Mouse (Mus musculus): ENCODE results near the gene Syngr4. TPM values are rescaled to one million over a fixed set of nuclear protein-coding genes. Genes with fewer than 3 reads are reported as not detected.

Gene Syngr4
- polyA plus RNA-seq, 1 experiment from 2014 or later, result 1.3 TPM

DNA sequence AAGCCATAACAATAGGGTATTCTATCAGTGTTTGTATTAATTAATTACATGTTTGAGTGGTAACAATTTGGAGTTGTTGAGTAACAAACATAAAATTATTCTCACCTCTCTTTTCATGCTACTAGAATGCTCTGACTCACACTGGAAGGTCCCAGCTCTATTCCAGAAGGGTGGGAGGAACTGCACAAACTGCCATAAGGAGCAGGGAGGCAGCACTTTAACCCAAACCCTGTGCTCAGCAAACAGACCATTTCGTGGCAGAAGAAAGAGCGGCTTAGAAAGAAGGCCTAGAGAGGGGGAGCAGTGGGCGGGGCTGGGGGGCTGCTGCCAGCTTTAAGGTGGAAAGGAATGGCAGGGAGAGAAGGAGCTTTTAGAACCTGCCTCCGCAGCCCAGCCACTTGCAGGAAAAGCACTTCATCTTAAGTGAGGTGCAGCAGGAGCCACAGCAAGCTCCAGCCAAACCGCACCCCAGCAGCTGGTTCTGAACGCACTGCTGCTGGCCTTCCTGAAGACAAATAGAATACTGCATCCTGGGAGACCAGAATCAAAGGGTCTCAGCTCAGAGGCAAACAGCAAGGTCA is 48.0 kb downstream of the Syngr4 start:
- Histone ChIP-seq H3K36me3 (ENCODE audit: control insufficient read depth, insufficient read depth, low read length) (no peaks in the 10 kb centered on the region), H3K27ac (ENCODE audit: low read depth, low read length) (no peak overlapping the region), H3K4me2 (no peak overlapping the region), H3K27me3 (ENCODE audit: control insufficient read depth, insufficient read depth, low read length) (peaks cover 14% of the 10 kb centered on the region), H3K4me1 (ENCODE audit: control insufficient read depth, insufficient read depth, low read length) (no peaks in the 10 kb centered on the region), H3K9me3 (replicated peaks; ENCODE audit: control insufficient read depth, low read length) (no peaks in the 10 kb centered on the region), H3K4me3 (ENCODE audit: low read depth, low read length) (no peak overlapping the region), H3K9ac (ENCODE audit: low read depth, low read length) (no peak overlapping the region)
- WGBS (ENCODE audit: insufficient replicate concordance), result 20% methylated on average over 6 of the region's 6 CpGs
- ATAC-seq (replicated peaks; ENCODE audit: insufficient number of reproducible peaks, low FRiP score, low TSS enrichment), result no peak

DNA sequence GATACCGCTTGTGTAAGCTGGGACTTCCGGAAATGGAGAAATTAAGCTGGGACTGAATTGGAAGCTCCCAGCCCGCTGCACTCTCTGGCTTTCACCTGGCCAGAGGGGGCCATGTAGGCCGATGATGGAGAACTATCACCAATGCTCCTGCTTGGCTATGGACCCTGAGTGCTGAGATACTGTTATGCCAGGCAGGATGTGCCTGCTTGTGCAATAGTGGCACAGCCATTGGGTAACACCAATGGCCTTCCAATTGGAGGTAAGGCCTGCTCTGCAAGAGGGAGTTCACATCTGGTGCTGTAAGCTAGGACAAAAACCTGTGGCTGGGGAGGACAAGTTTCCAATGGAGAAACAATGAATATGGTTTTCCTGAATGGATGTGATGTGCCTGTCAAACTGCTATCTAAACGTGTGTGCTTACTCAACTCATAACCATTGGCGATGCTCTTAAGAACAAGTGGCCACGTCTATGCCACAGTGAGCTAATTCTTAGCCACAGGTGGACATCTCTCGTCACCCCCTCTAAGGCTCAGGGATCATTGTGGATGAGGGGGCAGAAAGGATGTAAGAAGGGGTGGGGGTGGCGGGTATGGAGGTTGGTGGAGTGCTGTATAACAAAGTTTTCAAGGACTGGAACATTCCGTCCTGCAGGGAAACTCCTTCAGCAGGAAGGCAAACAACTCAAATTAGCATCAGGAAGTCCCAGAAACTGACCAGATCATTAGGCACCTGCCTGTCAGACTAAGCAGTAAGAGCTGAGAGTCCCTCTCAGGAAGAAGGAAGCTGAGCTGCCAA is 53.4 kb downstream of the Syngr4 start:
- Histone ChIP-seq H3K4me1 (ENCODE audit: control insufficient read depth, insufficient read depth, low read length) (no peaks in the 10 kb centered on the region), H3K9ac (ENCODE audit: low read depth, low read length) (no peak overlapping the region), H3K27ac (ENCODE audit: low read depth, low read length) (no peak overlapping the region), H3K27me3 (ENCODE audit: control insufficient read depth, insufficient read depth, low read length) (peaks cover 24% of the 10 kb centered on the region), H3K36me3 (ENCODE audit: control insufficient read depth, insufficient read depth, low read length) (no peaks in the 10 kb centered on the region), H3K4me3 (ENCODE audit: low read depth, low read length) (no peak overlapping the region), H3K9me3 (replicated peaks; ENCODE audit: control insufficient read depth, low read length) (no peaks in the 10 kb centered on the region), H3K4me2 (no peak overlapping the region)
- no peak for ATAC-seq (replicated peaks; ENCODE audit: insufficient number of reproducible peaks, low FRiP score, low TSS enrichment)
- 77% methylated on average over 10 of the region's 10 CpGs for WGBS (ENCODE audit: insufficient replicate concordance)

Other genes starting within 250 kb of the Syngr4 start
- gene Fut2, start 230.3 kb downstream of the Syngr4 start, polyA plus RNA-seq (2014; fragmentation: Nextera tagmentation; extraction: Ambion mirVana), result 0.56 and 1.0 TPM in 2 replicates
- not detected in 2 replicates for gene Ntn5, start 212.7 kb downstream of the Syngr4 start, polyA plus RNA-seq (2014; fragmentation: Nextera tagmentation; extraction: Ambion mirVana)
- gene Sec1, start 202.3 kb downstream of the Syngr4 start, polyA plus RNA-seq (2014; fragmentation: Nextera tagmentation; extraction: Ambion mirVana), result 0.24 and 0.99 TPM in 2 replicates
- gene Car11, start 196.9 kb downstream of the Syngr4 start, polyA plus RNA-seq (2014; fragmentation: Nextera tagmentation; extraction: Ambion mirVana), result 3.3 and 5.5 TPM in 2 replicates
- 3.3 and 3.5 TPM in 2 replicates for gene Dbp, start 191.6 kb downstream of the Syngr4 start, polyA plus RNA-seq (2014; fragmentation: Nextera tagmentation; extraction: Ambion mirVana)
- gene Rpl18, start 181.3 kb downstream of the Syngr4 start, polyA plus RNA-seq (2014; fragmentation: Nextera tagmentation; extraction: Ambion mirVana), result 764 and 836 TPM in 2 replicates
- 13.2 and 17.3 TPM in 2 replicates for gene Sphk2, start 178.7 kb downstream of the Syngr4 start, polyA plus RNA-seq (2014; fragmentation: Nextera tagmentation; extraction: Ambion mirVana)
- 0.58 and 0.67 TPM in 2 replicates for gene Fam83e, start 175.5 kb downstream of the Syngr4 start, polyA plus RNA-seq (2014; fragmentation: Nextera tagmentation; extraction: Ambion mirVana)
- not detected in 2 replicates for gene Spaca4, start 170.9 kb downstream of the Syngr4 start, polyA plus RNA-seq (2014; fragmentation: Nextera tagmentation; extraction: Ambion mirVana)
- 0.41 and 1.1 TPM in 2 replicates for gene Lmtk3, start 113.0 kb downstream of the Syngr4 start, polyA plus RNA-seq (2014; fragmentation: Nextera tagmentation; extraction: Ambion mirVana)
- gene Sult2b1, start 112.0 kb downstream of the Syngr4 start, polyA plus RNA-seq (2014; fragmentation: Nextera tagmentation; extraction: Ambion mirVana), result 0.27 and 0.33 TPM in 2 replicates
- 89.7 and 104 TPM in 2 replicates for gene Cyth2, start 82.1 kb downstream of the Syngr4 start, polyA plus RNA-seq (2014; fragmentation: Nextera tagmentation; extraction: Ambion mirVana)
- gene Kcnj14, start 71.9 kb downstream of the Syngr4 start, polyA plus RNA-seq (2014; fragmentation: Nextera tagmentation; extraction: Ambion mirVana), result 0.39 and 1.0 TPM in 2 replicates
- gene Grwd1, start 65.8 kb downstream of the Syngr4 start, polyA plus RNA-seq (2014; fragmentation: Nextera tagmentation; extraction: Ambion mirVana), result 48.7 and 49.8 TPM in 2 replicates
- gene Kdelr1, start 23.9 kb downstream of the Syngr4 start, polyA plus RNA-seq (2014; fragmentation: Nextera tagmentation; extraction: Ambion mirVana), result 76.0 and 115 TPM in 2 replicates
- 0.11 TPM in 2 replicates for gene Grin2d, start 18.3 kb downstream of the Syngr4 start, polyA plus RNA-seq (2014; fragmentation: Nextera tagmentation; extraction: Ambion mirVana)
- 5.5 and 5.8 TPM in 2 replicates for gene Tmem143, start 227 bp upstream of the Syngr4 start, polyA plus RNA-seq (2014; fragmentation: Nextera tagmentation; extraction: Ambion mirVana)
- 62.4 and 65.3 TPM in 2 replicates for gene Emp3, start 24.7 kb upstream of the Syngr4 start, polyA plus RNA-seq (2014; fragmentation: Nextera tagmentation; extraction: Ambion mirVana)
- gene Ccdc114, start 27.4 kb upstream of the Syngr4 start, polyA plus RNA-seq (2014; fragmentation: Nextera tagmentation; extraction: Ambion mirVana), result 2.0 and 3.4 TPM in 2 replicates
- gene Abcc6, start 133.6 kb upstream of the Syngr4 start, polyA plus RNA-seq (2014; fragmentation: Nextera tagmentation; extraction: Ambion mirVana), result 0.04 TPM in 2 replicates
- 19.2 and 20.8 TPM in 2 replicates for gene Nomo1, start 137.0 kb upstream of the Syngr4 start, polyA plus RNA-seq (2014; fragmentation: Nextera tagmentation; extraction: Ambion mirVana)
- 5.3 and 5.9 TPM in 2 replicates for gene Kcnj11, start 204.1 kb upstream of the Syngr4 start, polyA plus RNA-seq (2014; fragmentation: Nextera tagmentation; extraction: Ambion mirVana)